Mouse (Mus musculus) thymus, adult 2 months (tissue): ENCODE measurements around the gene Tdp2. TPM values are rescaled to one million over a fixed set of nuclear protein-coding genes. Genes with fewer than 3 reads are reported as not detected.

ENCODE experiments used
- DNase-seq: peaks from one replicate; pipeline ENCODE4 v3.0.0; 2021
- H3K27ac ChIP-seq: fragments of 200-500 bp; 2 replicates; pipeline ENCODE4 v1.5.1; 2012; ENCODE audit warnings: low read length, control low read depth; ENCODE audit not compliant: control insufficient read depth, insufficient read depth
- H3K27me3 ChIP-seq: fragments of 200-500 bp; 2 replicates; pipeline ENCODE4 v1.6.1; 2012; ENCODE audit warnings: mild to moderate bottlenecking, low read length, moderate library complexity, mixed read lengths; ENCODE audit not compliant: control insufficient read depth, insufficient read depth
- H3K36me3 ChIP-seq: fragments of 200-500 bp; 2 replicates; pipeline ENCODE4 v1.6.1; 2012; ENCODE audit warnings: mild to moderate bottlenecking, low read length, moderate library complexity; ENCODE audit not compliant: control insufficient read depth, insufficient read depth
- H3K4me1 ChIP-seq: fragments of 200-500 bp; replicated peaks from 2 replicates; pipeline ENCODE4 v1.6.1; 2012; ENCODE audit warnings: low read length; ENCODE audit not compliant: control insufficient read depth, insufficient read depth
- H3K4me3 ChIP-seq: fragments of 200-500 bp; 2 replicates; pipeline ENCODE4 v1.5.1; 2012; ENCODE audit warnings: mild to moderate bottlenecking, low read length, control low read depth, moderate library complexity; ENCODE audit not compliant: control insufficient read depth, insufficient read depth
- CTCF ChIP-seq: fragments of 200-500 bp; IDR thresholded peaks from 2 replicates; pipeline ENCODE4 v1.5.1; 2012; ENCODE audit warnings: mild to moderate bottlenecking, control low read depth, low read length, moderate library complexity, borderline replicate concordance; ENCODE audit not compliant: control insufficient read depth, poor library complexity, insufficient read depth; ENCODE audit errors: extremely low read depth
- POLR2A ChIP-seq: fragments of 200-500 bp; IDR thresholded peaks from 2 replicates; pipeline ENCODE4 v1.6.1; 2012; ENCODE audit warnings: mild to moderate bottlenecking, low read length, control low read depth, moderate library complexity; ENCODE audit not compliant: control insufficient read depth, poor library complexity, insufficient read depth; ENCODE audit errors: extremely low read depth
- WGBS: fragments of 180-500 bp; shearing (Covaris S2); methylation state at CpG from one replicate; pipeline ENCODE4 v1.1.7; 2018; 5-methylcytosine and 5-hydroxymethylcytosine counted together
- polyA plus RNA-seq: library from polyadenylated mRNA; depleted of rRNA; stranded (reverse); fragments of >200 nt; gene quantifications from 2 replicates; pipeline ENCODE4 v1.2.3, GENCODE M21; 2012; rRNA removed

Gene Tdp2
- polyA plus RNA-seq, 1 experiment = 40.3 TPM

DNA sequence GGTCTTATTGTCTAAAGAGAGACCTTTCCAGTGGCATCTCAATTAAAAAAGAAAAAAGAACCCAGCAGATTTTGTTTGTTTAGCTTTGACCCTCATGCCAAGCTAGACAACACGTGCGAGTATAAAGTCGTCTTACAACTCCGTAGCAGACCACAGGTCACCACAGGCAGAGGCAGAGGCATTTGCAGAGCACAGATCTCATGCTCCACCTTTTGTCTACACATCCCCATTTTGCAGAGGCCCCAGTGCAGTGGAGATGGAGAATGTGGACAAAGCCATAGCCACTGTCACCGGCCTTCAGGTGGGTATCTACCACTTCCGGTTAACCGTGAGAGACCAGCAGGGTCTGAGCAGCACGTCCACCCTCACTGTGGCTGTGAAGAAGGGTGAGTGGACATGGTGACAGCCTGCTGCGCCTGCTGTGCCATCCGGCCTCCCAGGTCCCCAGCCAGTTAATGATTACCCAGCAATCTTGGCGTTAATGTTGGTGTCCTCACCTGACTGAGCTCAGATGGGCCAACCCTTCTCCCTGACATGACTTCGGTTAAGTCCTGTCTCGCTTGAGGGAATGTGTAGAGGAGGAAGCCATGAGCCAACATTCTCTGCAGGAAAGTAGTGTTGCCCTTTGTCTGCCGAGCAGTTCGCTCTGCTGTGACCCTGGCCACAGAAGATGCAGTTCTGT, 48.0 kb downstream of the Tdp2 start:
- H3K27ac ChIP-seq = no peak overlapping the region

DNA sequence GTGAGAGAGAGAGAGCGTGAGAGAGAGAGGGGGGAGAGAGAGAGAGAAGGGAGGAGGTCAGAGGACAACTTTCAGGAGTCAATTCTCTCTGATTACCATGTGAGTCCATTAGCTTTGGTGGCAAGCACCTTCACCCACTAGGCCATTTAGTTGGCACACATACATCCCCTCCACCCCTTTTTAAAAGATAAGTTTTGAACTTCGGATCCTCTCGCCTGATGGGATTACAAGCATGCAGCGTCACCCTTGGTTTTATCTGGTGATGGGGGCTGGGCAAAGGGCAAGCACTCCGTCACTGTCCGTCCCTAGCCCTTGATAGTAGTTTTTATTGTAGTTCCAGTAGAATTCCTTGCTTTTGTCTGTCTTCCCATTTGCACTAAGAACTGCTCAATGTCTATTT, 48.7 kb downstream of the Tdp2 start:
- Histone ChIP-seq H3K4me3 (no peak overlapping the region), H3K27me3 (no peaks in the 10 kb centered on the region), H3K27ac (no peak overlapping the region), H3K36me3 (no peaks in the 10 kb centered on the region), H3K4me1 (no peaks in the 10 kb centered on the region)
- WGBS = 91% methylated on average over 6 of the region's 6 CpGs
- DNase-seq = no peak
- no peak for TF ChIP-seq POLR2A
- TF ChIP-seq CTCF = no peak

More for the DNA sequence above, 48.0 kb downstream of the Tdp2 start:
- 93% methylated on average over 15 of the region's 15 CpGs for WGBS
- no peaks in the 10 kb centered on the region for H3K27me3 ChIP-seq
- TF ChIP-seq CTCF (no peak), POLR2A (no peak)
- H3K36me3 ChIP-seq = no peaks in the 10 kb centered on the region
- H3K4me1 ChIP-seq = no peaks in the 10 kb centered on the region
- DNase-seq = no peak
- H3K4me3 ChIP-seq = no peak overlapping the region

DNA sequence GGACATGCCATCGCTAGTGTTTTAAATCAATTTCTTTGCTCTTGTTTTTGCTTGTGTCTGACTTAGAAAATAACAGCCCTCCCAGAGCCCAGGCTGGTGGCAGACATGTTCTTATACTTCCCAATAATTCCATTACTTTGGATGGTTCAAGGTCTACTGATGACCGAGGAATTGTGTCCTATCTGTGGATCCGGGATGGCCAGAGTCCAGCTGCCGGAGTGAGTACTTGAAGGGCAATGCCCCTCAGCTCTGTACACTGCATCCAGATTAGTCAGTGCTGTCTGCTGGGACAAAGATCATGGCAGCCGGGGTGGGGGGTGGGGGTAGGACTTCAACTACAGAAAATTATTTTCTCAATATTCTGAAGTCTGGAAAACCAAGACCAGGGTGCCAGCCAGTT, 49.2 kb downstream of the Tdp2 start:
- TF ChIP-seq POLR2A (no peak), CTCF (no peak)
- DNase-seq = no peak
- H3K27ac ChIP-seq = no peak overlapping the region
- H3K4me3 ChIP-seq = no peak overlapping the region
- H3K4me1 ChIP-seq = no peaks in the 10 kb centered on the region
- no peaks in the 10 kb centered on the region for H3K36me3 ChIP-seq
- no peaks in the 10 kb centered on the region for H3K27me3 ChIP-seq
- 97% methylated on average over 5 of the region's 5 CpGs for WGBS

DNA sequence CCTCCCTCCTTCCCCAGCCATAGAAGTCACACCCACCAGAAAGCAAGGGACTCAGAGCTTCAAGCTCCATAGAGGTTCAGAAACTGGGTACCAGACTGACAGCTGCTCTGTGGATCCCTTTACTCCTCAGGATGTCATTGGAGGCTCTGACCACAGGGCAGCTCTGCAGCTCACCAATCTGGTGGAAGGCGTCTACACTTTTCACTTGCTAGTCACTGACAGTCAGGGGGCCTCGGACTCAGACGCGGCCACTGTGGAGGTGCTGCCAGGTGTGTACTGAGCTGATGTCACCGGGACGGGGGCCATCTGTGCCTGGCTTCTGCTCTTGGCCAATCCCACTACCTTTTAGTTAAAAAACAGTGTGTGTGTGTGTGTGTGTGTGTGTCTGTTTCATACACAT, 50.9 kb downstream of the Tdp2 start:
- Histone ChIP-seq H3K27ac (no peak overlapping the region), H3K4me3 (no peak overlapping the region), H3K4me1 (no peaks in the 10 kb centered on the region), H3K27me3 (no peaks in the 10 kb centered on the region), H3K36me3 (no peaks in the 10 kb centered on the region)
- no peak for TF ChIP-seq CTCF
- TF ChIP-seq POLR2A = no peak
- WGBS = 96% methylated on average over 6 of the region's 6 CpGs
- peak; percentile 27 for DNase-seq

DNA sequence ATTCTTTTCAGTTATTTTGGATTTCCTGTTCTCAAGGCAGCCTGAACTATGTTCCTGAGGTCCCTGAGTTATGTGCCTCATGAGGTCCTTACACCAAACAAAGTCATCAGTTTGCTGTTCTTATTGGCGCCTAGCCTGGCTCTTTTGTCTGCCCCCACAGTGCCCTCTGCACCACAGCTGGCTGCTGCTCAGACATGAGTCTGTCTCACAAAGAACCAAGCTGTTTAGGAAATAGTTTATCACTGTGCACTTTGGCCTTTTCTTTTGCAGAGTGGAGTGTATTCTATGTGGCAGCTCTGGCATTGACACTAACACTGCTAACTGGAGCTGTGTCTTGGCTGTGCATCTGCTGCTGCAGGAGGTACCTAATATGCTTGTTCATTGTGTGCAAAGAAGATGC, 58.1 kb downstream of the Tdp2 start:
- H3K4me3 ChIP-seq = no peak overlapping the region
- H3K36me3 ChIP-seq = no peaks in the 10 kb centered on the region
- TF ChIP-seq POLR2A (no peak), CTCF (no peak)
- no peaks in the 10 kb centered on the region for H3K27me3 ChIP-seq
- WGBS = 94% methylated on average over 1 of the region's 1 CpGs
- no peak overlapping the region for H3K27ac ChIP-seq
- H3K4me1 ChIP-seq = no peaks in the 10 kb centered on the region
- DNase-seq = no peak

Other genes with a start within 250 kb of the Tdp2 start
- gene Ripor2, start 249.5 kb upstream of the Tdp2 start, polyA plus RNA-seq = 34.3 and 36.5 TPM in 2 replicates
- gene Armh2, start 90.4 kb upstream of the Tdp2 start, polyA plus RNA-seq = not detected in 2 replicates
- gene Gmnn, start 69.8 kb upstream of the Tdp2 start, polyA plus RNA-seq = 10.6 and 11.9 TPM in 2 replicates
- gene BC005537, start 30.0 kb upstream of the Tdp2 start, polyA plus RNA-seq = 48.8 and 53.7 TPM in 2 replicates
- 49.8 and 51.5 TPM in 2 replicates for gene Acot13, start 139 bp upstream of the Tdp2 start, polyA plus RNA-seq
- 0.12 and 0.13 TPM in 2 replicates for gene D130043K22Rik, start 13.5 kb downstream of the Tdp2 start, polyA plus RNA-seq
- 1.3 and 1.4 TPM in 2 replicates for gene Aldh5a1, start 106.0 kb downstream of the Tdp2 start, polyA plus RNA-seq
- gene Gpld1, start 111.5 kb downstream of the Tdp2 start, polyA plus RNA-seq = 0.47 and 1.0 TPM in 2 replicates
- gene Mrs2, start 188.7 kb downstream of the Tdp2 start, polyA plus RNA-seq = 39.1 and 47.1 TPM in 2 replicates
- 0.04 and 0.06 TPM in 2 replicates for gene Dcdc2a, start 224.3 kb downstream of the Tdp2 start, polyA plus RNA-seq